Mouse (Mus musculus) MEL (cell line): ENCODE data around the gene Vps26a. TPM values are rescaled to one million over a fixed set of nuclear protein-coding genes. Genes with fewer than 3 reads are reported as not detected.
"Not testable (repeated sequence)": the region's sequence is repeated elsewhere in the genome, so short reads cannot be mapped to it uniquely, and the experiment has no call there.

Experiments
- DNase-seq: peaks from one replicate; pipeline ENCODE4 v3.0.0; 2011; ENCODE audit warnings: low read depth, low spot score
- H3K27ac ChIP-seq: 2 replicates; pipeline ENCODE4 v1.5.1; 2012; ENCODE audit warnings: low read depth, mild to moderate bottlenecking, control low read depth, low read length, moderate library complexity; ENCODE audit not compliant: control insufficient read depth
- H3K27me3 ChIP-seq, 2 experiments: fragments of 150-350 bp in 1 of 2; sonication (generic) in 1 of 2; 2 replicates each; pipeline ENCODE4 v1.6.1; 2012; ENCODE audit warnings: low read length in 2 of 2, mild to moderate bottlenecking in 2 of 2, improper control_type of control experiment in 1 of 2, moderate library complexity in 1 of 2; ENCODE audit not compliant: insufficient read depth in 2 of 2, control insufficient read depth in 1 of 2
- H3K36me3 ChIP-seq, 2 experiments: 2 replicates each; pipeline ENCODE4 v1.6.1; 2012 to 2014; ENCODE audit warnings: low read length in 2 of 2, improper control_type of control experiment in 1 of 2, inconsistent platforms in 1 of 2, mild to moderate bottlenecking in 1 of 2; ENCODE audit not compliant: insufficient read depth in 2 of 2, control insufficient read depth in 1 of 2
- H3K4me1 ChIP-seq, 2 experiments: fragments of 150-350 bp in 1 of 2; sonication (generic) in 1 of 2; 2 replicates each; pipeline ENCODE4 v1.6.1; 2012; ENCODE audit warnings: low read length in 2 of 2, improper control_type of control experiment in 1 of 2, mild to moderate bottlenecking in 1 of 2; ENCODE audit not compliant: insufficient read depth in 2 of 2, control insufficient read depth in 1 of 2
- H3K4me3 ChIP-seq, 2 experiments: fragments of 150-350 bp in 1 of 2; sonication (generic) in 1 of 2; 2 replicates each; pipeline ENCODE4 v1.5.1; 2012; ENCODE audit warnings: low read depth in 2 of 2, low read length in 2 of 2, mild to moderate bottlenecking in 2 of 2, moderate library complexity in 2 of 2, control low read depth in 1 of 2, improper control_type of control experiment in 1 of 2; ENCODE audit not compliant: control insufficient read depth in 1 of 2, insufficient read depth in 1 of 2
- H3K79me2 ChIP-seq: 2 replicates; pipeline ENCODE4 v1.6.1; 2012; ENCODE audit warnings: mild to moderate bottlenecking, low read length, moderate library complexity; ENCODE audit not compliant: control insufficient read depth, poor library complexity, insufficient read depth
- H3K9ac ChIP-seq: 2 replicates; pipeline ENCODE4 v1.6.1; 2012; ENCODE audit warnings: low read depth, mild to moderate bottlenecking, control low read depth, low read length, moderate library complexity; ENCODE audit not compliant: control insufficient read depth, poor library complexity, severe bottlenecking
- H3K9me3 ChIP-seq: fragments of 150-350 bp; sonication (generic); replicated peaks from 2 replicates; pipeline ENCODE4 v1.6.1; 2012; ENCODE audit warnings: mild to moderate bottlenecking, low read length, improper control_type of control experiment, moderate library complexity; ENCODE audit not compliant: insufficient read depth
- CHD1 ChIP-seq: IDR thresholded peaks from 2 replicates; pipeline ENCODE4 v1.6.1; 2012; ENCODE audit warnings: low read depth, mild to moderate bottlenecking, inconsistent platforms, low read length, improper control_type of control experiment
- CHD2 ChIP-seq: IDR thresholded peaks from 2 replicates; pipeline ENCODE4 v1.6.1; 2011; ENCODE audit warnings: low read length, improper control_type of control experiment
- CTCF ChIP-seq, 3 experiments: IDR thresholded peaks in 2 of 3; conservative IDR thresholded peaks in 1 of 3; 2 replicates each; pipeline ENCODE4 v1.5.1; 2011 to 2012; ENCODE audit warnings: low read length in 3 of 3, low read depth in 2 of 3, mild to moderate bottlenecking in 2 of 3, improper control_type of control experiment in 1 of 3, inconsistent platforms in 1 of 3, mixed read lengths in 1 of 3, moderate library complexity in 1 of 3; ENCODE audit not compliant: control insufficient read depth in 1 of 3, insufficient read depth in 1 of 3, poor library complexity in 1 of 3, severe bottlenecking in 1 of 3
- ELF1 ChIP-seq: IDR thresholded peaks from 2 replicates; pipeline ENCODE4 v1.6.1; 2014; ENCODE audit warnings: low read depth, mild to moderate bottlenecking, inconsistent platforms, low read length, improper control_type of control experiment, moderate library complexity
- EP300 ChIP-seq, 2 experiments: IDR thresholded peaks; 2 replicates each; pipeline ENCODE4 v1.6.1; 2011; ENCODE audit warnings: improper control_type of control experiment in 2 of 2, low read length in 2 of 2, low read depth in 1 of 2, mild to moderate bottlenecking in 1 of 2
- GATA1 ChIP-seq: IDR thresholded peaks from 2 replicates; pipeline ENCODE4 v1.6.1; 2011; ENCODE audit warnings: low read depth, low read length, improper control_type of control experiment
- JUND ChIP-seq: IDR thresholded peaks from 2 replicates; pipeline ENCODE4 v1.6.1; 2011; ENCODE audit warnings: low read depth, mild to moderate bottlenecking, improper control_type of control experiment, low read length
- KAT2A ChIP-seq: conservative IDR thresholded peaks from 2 replicates; pipeline ENCODE4 v1.6.1; 2012; ENCODE audit warnings: low read depth, low read length, improper control_type of control experiment, inconsistent platforms
- MAX ChIP-seq: IDR thresholded peaks from 2 replicates; pipeline ENCODE4 v1.6.1; 2011; ENCODE audit warnings: low read length, improper control_type of control experiment
- MAZ ChIP-seq: IDR thresholded peaks from 2 replicates; pipeline ENCODE4 v1.6.1; 2012; ENCODE audit warnings: low read depth, mild to moderate bottlenecking, inconsistent platforms, low read length, improper control_type of control experiment
- MXI1 ChIP-seq: IDR thresholded peaks from 2 replicates; pipeline ENCODE4 v1.6.1; 2011; ENCODE audit warnings: mild to moderate bottlenecking, low read depth, low read length, improper control_type of control experiment
- MYB ChIP-seq: IDR thresholded peaks from 2 replicates; pipeline ENCODE4 v1.6.1; 2011; ENCODE audit warnings: mild to moderate bottlenecking, low read depth, low read length, improper control_type of control experiment
- NRF1 ChIP-seq: IDR thresholded peaks from 2 replicates; pipeline ENCODE4 v1.6.1; 2014; ENCODE audit warnings: low read depth, mild to moderate bottlenecking, inconsistent platforms, low read length, improper control_type of control experiment, moderate library complexity; ENCODE audit not compliant: poor library complexity, insufficient read depth, severe bottlenecking
- POLR2A ChIP-seq, 2 experiments: IDR thresholded peaks; 2 replicates each; pipeline ENCODE4 v1.6.1; 2011 to 2012; ENCODE audit warnings: low read length in 2 of 2, mild to moderate bottlenecking in 2 of 2, control low read depth in 1 of 2, improper control_type of control experiment in 1 of 2, low read depth in 1 of 2, moderate library complexity in 1 of 2; ENCODE audit not compliant: control insufficient read depth in 1 of 2, insufficient read depth in 1 of 2, poor library complexity in 1 of 2
- RAD21 ChIP-seq: IDR thresholded peaks from 2 replicates; pipeline ENCODE4 v1.6.1; 2011; ENCODE audit warnings: mild to moderate bottlenecking, low read depth, low read length, improper control_type of control experiment
- SIN3A ChIP-seq: IDR thresholded peaks from 2 replicates; pipeline ENCODE4 v1.6.1; 2012; ENCODE audit warnings: low read length, improper control_type of control experiment, inconsistent platforms
- SMC3 ChIP-seq: IDR thresholded peaks from 2 replicates; pipeline ENCODE4 v1.6.1; 2011; ENCODE audit warnings: low read depth, low read length, improper control_type of control experiment
- TAL1 ChIP-seq: IDR thresholded peaks from 2 replicates; pipeline ENCODE4 v1.6.1; 2012; ENCODE audit warnings: mild to moderate bottlenecking, inconsistent platforms, low read length, moderate library complexity, mixed read lengths
- UBTF ChIP-seq: IDR thresholded peaks from 2 replicates; pipeline ENCODE4 v1.6.1; 2012; ENCODE audit warnings: low read depth, mild to moderate bottlenecking, inconsistent platforms, low read length, improper control_type of control experiment, moderate library complexity, borderline replicate concordance; ENCODE audit not compliant: insufficient read depth
- USF1 ChIP-seq: IDR thresholded peaks from 2 replicates; pipeline ENCODE4 v1.6.1; 2014; ENCODE audit warnings: low read depth, mild to moderate bottlenecking, inconsistent platforms, low read length, improper control_type of control experiment, moderate library complexity
- ZC3H11A ChIP-seq: IDR thresholded peaks from 2 replicates; pipeline ENCODE4 v1.6.1; 2012; ENCODE audit warnings: low read depth, mild to moderate bottlenecking, inconsistent platforms, low read length, improper control_type of control experiment
- ZMIZ1 ChIP-seq: IDR thresholded peaks from 2 replicates; pipeline ENCODE4 v1.6.1; 2012; ENCODE audit warnings: low read depth, mild to moderate bottlenecking, inconsistent platforms, low read length, improper control_type of control experiment, moderate library complexity
- ZNF384 ChIP-seq: IDR thresholded peaks from 2 replicates; pipeline ENCODE4 v1.6.1; 2012; ENCODE audit warnings: low read depth, mild to moderate bottlenecking, inconsistent platforms, low read length, improper control_type of control experiment
- polyA plus RNA-seq, 2 experiments: library from polyadenylated mRNA; stranded (reverse) in 1 of 2; unstranded in 1 of 2; fragments of >175 nt in 1 of 2; fragments of >200 nt in 1 of 2; gene quantifications; 2 replicates each; pipeline versions ENCODE4 v1.2.1 to v1.2.4; 2012; ENCODE audit warnings: low replicate concordance in 2 of 2, low read depth in 1 of 2; ENCODE audit not compliant: insufficient read length in 2 of 2, insufficient read depth in 1 of 2, missing spikeins in 1 of 2
- total RNA-seq: library from RNA; depleted of rRNA; stranded (reverse); fragments of 300-350 nt; gene quantifications from 2 replicates; pipeline ENCODE4 v1.2.3, GENCODE M21; 2012

The Vps26a gene
- total and polyA plus RNA-seq, 3 experiments = 34.2 to 64.1 TPM; not detected in 1

- TF ChIP-seq NRF1 = no peak
- no peak for TF ChIP-seq MAX
- TF ChIP-seq MAZ = no peak
- TF ChIP-seq MYB = no peak
- TF ChIP-seq POLR2A (IDR thresholded peaks at IDR 0.05; ENCODE audit: control insufficient read depth in 1 of 2, insufficient read depth in 1 of 2, low read depth in 1 of 2, low read length in 2 of 2, poor library complexity in 1 of 2) = no peak
These were observed 13.7 kb upstream of the Vps26a start (continued) for GRCm38 (mm10) chr10:62500088-62500915.

- H3K4me1 ChIP-seq, H3K9ac ChIP-seq, H3K9me3 ChIP-seq, H3K27ac ChIP-seq, H3K79me2 ChIP-seq, H3K27me3 ChIP-seq, DNase-seq, H3K4me3 ChIP-seq: not testable (repeated sequence)
- peaks cover 5 to 14% of the 10 kb centered on the region in 2 experiments for H3K36me3 ChIP-seq
These were observed 5.1 kb upstream of the Vps26a start for GRCm38 (mm10) chr10:62491681-62492080.

- Histone ChIP-seq H3K27me3 (no peaks in the 10 kb centered on the region), H3K36me3 (peaks cover 3 to 20% of the 10 kb centered on the region in 2 experiments; a peak in 3 of 4 replicates), H3K4me3 (no peak overlapping the region), H3K27ac (no peak overlapping the region), H3K79me2 (peaks cover 29% of the 10 kb centered on the region), H3K9me3 (no peaks in the 10 kb centered on the region)
- DNase-seq = peak; percentile 88
- TF ChIP-seq UBTF = no peak
- no peak for TF ChIP-seq JUND
- TF ChIP-seq EP300 (IDR thresholded peaks at IDR 0.05; ENCODE audit: low read depth in 1 of 2, low read length in 2 of 2) = no peak
- TF ChIP-seq USF1 = 0 out of 2 replicates have a peak, but pooled peaks have one; percentile 18
- peak; percentile 52 for TF ChIP-seq ZC3H11A
- TF ChIP-seq MXI1 = 0 out of 2 replicates have a peak, but pooled peaks have one; percentile 35
- TF ChIP-seq CTCF (IDR thresholded peaks at IDR 0.05 in 2 of 3, conservative IDR thresholded peaks at IDR 0.05 in 1 of 3; ENCODE audit: control insufficient read depth in 1 of 3, insufficient read depth in 1 of 3, low read depth in 2 of 3, low read length in 3 of 3, poor library complexity in 1 of 3, severe bottlenecking in 1 of 3) = peak; percentile 59 to 78 (median 76)
- TF ChIP-seq TAL1 = no peak
- TF ChIP-seq ZMIZ1 = no peak
- TF ChIP-seq GATA1 = no peak
- no peak for TF ChIP-seq CHD1
- TF ChIP-seq SIN3A = peak; percentile 55; the same call in 1 of the 2 replicates
- TF ChIP-seq ELF1 = no peak
- no peak for TF ChIP-seq CHD2
- TF ChIP-seq ZNF384 = no peak
- TF ChIP-seq SMC3 = peak; percentile 80
- peak; percentile 58 for TF ChIP-seq RAD21
- no peak for TF ChIP-seq KAT2A
- TF ChIP-seq, all 39 proteins: peak for 7
- Histone ChIP-seq H3K4me1 (peaks cover 3 to 12% of the 10 kb centered on the region in 2 experiments; a peak in 2 of 4 replicates), H3K9ac (no peak overlapping the region)
These were observed 1.7 kb upstream of the Vps26a start for GRCm38 (mm10) chr10:62488266-62488665.
